Mouse (Mus musculus) naive thymus-derived CD4-positive, alpha-beta T cell, adult 2 months (primary cell): ENCODE data around the gene Col9a3.

ENCODE experiments used
- DNase-seq: peaks from one replicate; pipeline ENCODE4 v3.0.0-alpha.2; 2011; ENCODE audit warnings: low read depth

The Col9a3 gene

DNA sequence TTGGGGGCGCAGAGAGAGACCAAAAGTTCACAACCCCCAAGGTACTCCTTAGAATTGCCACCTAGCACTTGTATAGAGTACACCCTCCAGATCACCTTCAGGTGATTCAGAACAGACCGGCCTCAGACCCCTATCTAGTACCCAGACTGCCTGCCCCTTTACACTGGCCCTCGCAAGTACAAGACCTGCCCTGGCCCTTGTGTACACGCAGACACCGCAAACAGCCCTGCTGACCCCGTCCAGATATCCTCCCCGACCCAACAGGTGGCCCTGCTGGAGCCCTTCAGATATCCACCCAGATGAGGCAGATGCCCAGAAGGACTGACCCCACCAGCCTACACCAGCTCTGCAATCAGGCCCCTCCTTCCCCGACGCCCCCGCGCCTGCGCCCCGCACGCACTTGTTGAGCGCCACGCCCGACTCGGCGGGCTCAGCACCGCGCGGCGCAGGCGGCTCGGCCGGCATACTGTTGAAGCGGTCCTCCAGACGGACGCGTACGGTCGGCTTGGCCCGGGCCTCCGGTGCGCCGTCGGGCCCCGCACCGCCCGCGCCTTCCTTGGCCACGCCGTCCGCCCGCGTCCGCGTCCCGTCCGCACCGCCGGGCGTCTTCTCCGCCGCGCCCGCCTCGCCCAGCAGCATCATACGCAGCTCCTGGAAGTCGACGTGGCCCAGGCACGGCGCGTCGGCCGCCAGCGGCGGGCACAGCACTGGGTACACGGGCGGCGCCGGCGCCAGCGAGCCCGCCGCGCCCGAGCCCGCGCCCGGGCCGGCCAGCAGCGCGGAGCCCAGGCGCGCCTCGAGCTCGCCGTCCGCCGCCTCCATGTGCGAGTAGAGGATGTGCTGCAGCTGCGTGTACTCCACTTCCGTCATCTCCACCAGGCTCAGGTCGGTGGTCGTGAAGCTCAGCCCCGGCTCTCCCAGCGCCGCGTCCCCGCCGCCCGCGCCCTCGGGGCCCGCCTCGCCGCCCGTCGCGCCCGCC lies 44.3 kb downstream of the Col9a3 start:
- no peak for DNase-seq

GRCm38 (mm10) chr2:180642555-180643260 lies 45.1 kb downstream of the Col9a3 start, which contains the start of gene Tcfl5:
Gene Tcfl5, minus strand, starts transcription at chr2:180642708.
- DNase-seq, result no peak

- DNase-seq, result no peak
These were observed 46.0 kb downstream of the Col9a3 start for GRCm38 (mm10) chr2:180643626-180644025.

DNA sequence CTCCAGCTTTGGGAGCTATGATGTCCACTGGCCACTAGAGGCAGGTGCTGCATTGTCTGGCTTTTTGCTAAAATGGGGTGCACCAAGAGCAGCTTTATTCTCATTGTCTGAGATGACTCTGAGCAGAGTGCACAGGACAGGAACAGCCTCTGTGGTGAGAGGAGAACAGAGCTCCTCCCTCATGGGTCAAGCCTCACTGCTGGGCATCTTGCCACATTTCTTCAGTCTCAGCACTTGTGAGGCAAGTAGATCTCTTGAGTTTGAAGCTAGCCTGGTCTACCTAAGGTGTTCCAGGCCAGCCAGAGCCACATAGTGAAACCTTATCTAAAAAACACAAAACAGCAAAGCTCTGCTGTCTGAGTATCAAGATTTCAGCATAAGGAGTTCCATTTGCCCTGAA lies 49.3 kb downstream of the Col9a3 start:
- DNase-seq, result no peak

GRCm38 (mm10) chr2:180654666-180655065 lies 57.1 kb downstream of the Col9a3 start:
- no peak for DNase-seq

DNA sequence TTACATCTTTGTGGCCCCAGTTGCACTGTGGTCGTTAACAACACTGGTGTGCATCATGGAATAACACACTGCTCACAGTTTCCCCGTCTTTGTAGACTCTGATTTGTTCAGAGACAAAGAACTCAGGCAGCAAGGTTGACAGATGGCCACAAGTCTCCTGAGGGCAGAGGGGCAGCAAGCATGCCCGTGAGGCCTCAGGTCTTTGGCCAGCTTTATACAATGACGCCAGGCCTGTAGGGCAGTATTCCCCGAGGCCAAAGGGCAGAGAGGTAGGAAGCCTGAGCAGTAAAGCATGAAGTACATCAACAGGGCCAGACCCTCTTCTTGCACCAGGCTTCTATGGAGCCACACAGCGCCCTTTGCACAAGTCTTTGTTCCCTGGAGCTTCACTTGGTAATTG lies 57.6 kb downstream of the Col9a3 start:
- DNase-seq, result no peak

GRCm38 (mm10) chr2:180657394-180658013 lies 59.9 kb downstream of the Col9a3 start:
- peak; percentile 86 for DNase-seq

DNA sequence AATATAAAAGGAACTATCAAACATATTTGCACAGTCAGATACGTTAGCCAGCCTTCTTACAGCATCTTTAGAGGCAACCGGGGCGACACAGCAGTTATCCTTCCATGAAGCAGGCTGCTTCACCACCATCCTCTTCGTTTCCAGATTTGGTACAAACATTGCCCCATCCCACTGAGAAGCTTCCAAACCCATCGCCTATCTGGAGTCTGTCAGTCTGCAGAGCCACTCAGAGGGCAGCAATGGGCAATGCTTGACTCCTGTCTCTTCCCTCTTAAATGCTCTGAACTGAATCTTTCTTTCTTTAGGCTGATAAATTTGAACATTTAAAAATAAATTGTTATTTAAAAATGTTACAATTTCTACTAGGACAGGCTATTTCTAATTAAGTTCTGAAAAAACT lies 60.8 kb downstream of the Col9a3 start:
- no peak for DNase-seq

DNA sequence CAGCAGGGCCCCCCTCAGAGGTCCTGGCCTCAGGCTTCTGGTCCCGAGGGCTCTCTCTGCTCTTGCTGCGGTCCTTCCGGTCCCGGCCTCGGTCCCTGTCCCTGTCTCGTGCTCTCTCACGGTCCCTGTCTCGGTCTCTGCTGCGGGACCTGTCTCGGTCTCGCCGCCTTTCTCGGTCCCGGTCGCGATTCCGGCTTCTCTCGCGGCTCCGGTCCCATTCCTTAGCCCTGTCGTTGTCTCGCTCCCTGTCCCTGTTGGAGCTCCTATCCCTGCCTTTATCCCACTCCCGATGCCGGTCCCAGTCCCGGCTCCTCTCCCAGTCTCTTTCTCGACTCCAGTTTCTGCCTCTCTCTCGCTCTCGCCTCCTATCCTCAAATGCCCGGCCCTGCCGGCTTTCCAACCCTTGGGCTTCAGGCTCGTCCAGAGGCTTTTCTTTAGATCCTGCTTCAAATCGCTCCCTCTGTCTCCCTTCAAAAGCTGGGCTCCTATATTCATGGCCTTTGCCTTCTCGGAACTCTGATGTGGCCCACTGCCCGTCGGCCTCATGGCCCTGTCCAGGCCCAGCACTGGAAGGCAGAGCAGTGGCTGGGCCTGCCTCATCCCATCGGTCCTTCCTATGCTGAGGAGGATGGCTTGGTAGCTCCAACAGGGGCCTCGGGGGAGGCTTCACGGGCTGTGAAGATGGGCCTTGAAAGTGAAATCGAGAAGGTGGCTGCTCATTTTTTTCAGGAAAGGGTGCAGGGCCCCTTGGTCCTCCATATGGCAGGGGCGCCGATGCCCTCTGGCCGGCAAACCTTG lies 62.0 kb downstream of the Col9a3 start:
- no peak for DNase-seq

DNA sequence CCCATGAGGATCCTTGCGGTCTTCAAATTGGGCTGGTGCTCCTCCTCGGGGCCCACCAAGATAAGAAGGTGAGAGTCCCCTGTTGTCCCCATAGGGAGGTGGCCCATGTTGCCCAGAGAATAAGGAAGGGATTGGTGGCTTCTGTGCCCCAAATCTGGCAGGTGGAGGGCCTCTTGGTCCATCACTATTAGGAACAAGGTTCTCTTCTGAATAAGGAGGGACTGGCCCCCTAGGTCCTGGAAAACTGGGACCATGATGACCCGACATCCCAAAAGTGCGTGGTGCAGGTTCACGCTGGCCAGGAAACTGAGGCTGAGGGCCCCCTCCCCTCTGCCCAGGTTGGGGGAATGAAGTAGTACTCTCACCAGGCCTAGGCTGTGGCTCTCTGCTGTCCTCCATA lies 62.9 kb downstream of the Col9a3 start:
- no peak for DNase-seq

- DNase-seq, result no peak
These were observed 64.4 kb downstream of the Col9a3 start for GRCm38 (mm10) chr2:180662008-180662407.
